Mouse (Mus musculus): ENCODE measurements at regions not wholly inside any gene's neighbourhood (a gene's known extent, or its start where the extent isn't known, plus 50 kb on each side); places are given as distances from the start of the nearest gene placed in this dataset.

- no peak for ATAC-seq (ENCODE audit: extremely low read depth, insufficient number of reproducible peaks, low FRiP score, poor library complexity, severe bottlenecking)
Measured at GRCm38 (mm10) chr3:57910020-57910419, 62.1 kb upstream of the Pfn2 start.

- no peak for ATAC-seq (ENCODE audit: extremely low read depth, insufficient number of reproducible peaks, low FRiP score, poor library complexity, severe bottlenecking)
Measured at GRCm38 (mm10) chr3:57911831-57912596, 64.1 kb upstream of the Pfn2 start.

- ATAC-seq (ENCODE audit: extremely low read depth, insufficient number of reproducible peaks, low FRiP score, poor library complexity, severe bottlenecking), result no peak
Measured at GRCm38 (mm10) chr3:57912650-57913343, 64.9 kb upstream of the Pfn2 start.

DNA sequence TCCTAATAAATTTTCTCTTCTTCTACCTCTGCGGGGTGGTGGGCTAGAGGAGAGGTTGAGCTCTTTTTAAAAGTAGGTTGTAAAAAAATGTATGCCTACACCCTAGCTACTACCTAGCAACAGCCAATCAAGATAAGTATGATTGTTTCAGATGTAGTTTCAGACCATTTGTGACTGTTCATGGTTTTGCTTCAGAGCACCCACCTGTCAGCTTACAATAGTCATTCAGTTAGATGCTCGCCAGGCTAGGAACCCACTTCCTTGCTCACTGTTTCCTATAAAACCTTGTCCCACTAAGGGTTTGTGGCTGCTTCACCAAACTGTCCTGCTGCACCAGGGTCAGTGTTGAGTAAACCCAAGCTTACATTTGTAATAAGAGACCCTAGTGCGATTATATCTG lies 66.8 kb upstream of the Pfn2 start:
- no peak for ATAC-seq (ENCODE audit: extremely low read depth, insufficient number of reproducible peaks, low FRiP score, poor library complexity, severe bottlenecking)

GRCm38 (mm10) chr3:57918913-57919312 lies 71.0 kb upstream of the Pfn2 start:
- no peak for ATAC-seq (ENCODE audit: extremely low read depth, insufficient number of reproducible peaks, low FRiP score, poor library complexity, severe bottlenecking)

DNA sequence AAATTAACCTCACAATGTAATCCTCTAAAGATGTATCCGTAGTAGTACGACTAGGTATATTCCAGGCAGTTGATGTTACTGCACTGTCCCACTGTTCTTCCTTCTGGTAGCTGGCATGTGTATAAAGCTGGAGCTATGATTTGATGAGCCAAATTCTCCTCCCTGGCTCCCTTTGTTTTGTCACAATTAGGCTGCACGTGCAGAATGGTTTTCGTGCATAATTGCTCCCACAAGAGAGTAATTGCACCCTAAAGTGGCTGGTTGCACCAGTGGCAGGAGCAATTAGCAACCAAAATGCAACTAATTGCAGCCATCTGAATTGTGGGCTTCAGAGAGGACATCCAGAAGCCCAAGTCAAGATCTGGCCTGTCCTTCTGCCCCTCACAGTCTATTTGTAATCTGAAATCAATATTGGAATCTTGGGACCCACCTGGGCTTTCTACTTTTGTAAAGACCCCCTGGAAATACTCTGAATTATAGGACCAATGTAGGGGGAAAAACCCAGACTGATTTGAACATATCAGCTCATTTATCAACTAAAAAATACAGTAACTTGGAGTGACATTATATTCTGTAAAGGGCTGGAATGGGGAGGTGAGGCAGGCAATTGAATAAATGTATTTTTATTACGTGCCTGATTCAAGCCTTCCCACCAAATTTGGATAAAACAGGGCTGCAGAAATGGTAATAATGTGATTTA lies 71.7 kb upstream of the Pfn2 start:
- no peak for ATAC-seq (ENCODE audit: extremely low read depth, insufficient number of reproducible peaks, low FRiP score, poor library complexity, severe bottlenecking)

GRCm38 (mm10) chr3:57920090-57920432 lies 72.2 kb upstream of the Pfn2 start:
- no peak for ATAC-seq (ENCODE audit: extremely low read depth, insufficient number of reproducible peaks, low FRiP score, poor library complexity, severe bottlenecking)

GRCm38 (mm10) chr3:57921071-57921882 lies 73.4 kb upstream of the Pfn2 start:
- ATAC-seq (ENCODE audit: extremely low read depth, insufficient number of reproducible peaks, low FRiP score, poor library complexity, severe bottlenecking), result no peak

DNA sequence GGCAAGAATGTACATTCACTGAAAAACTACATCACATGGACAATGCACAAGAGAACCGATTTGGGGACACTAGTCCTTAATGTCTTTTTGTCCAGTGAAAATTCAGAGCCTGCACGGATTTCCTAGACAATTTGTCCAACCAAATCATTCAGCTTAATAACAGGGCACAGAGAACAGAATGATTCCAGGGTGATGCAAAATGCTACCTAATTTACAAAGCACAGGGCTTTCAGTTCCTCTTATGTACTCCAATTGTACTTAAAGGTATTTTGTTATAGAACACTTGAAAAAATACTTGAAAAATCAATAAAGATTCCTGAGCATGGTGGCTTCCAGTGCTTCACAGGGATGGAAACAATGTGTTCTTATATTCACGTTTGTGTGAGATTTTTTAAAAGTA lies 75.2 kb upstream of the Pfn2 start:
- ATAC-seq (ENCODE audit: extremely low read depth, insufficient number of reproducible peaks, low FRiP score, poor library complexity, severe bottlenecking), result no peak

- ATAC-seq (ENCODE audit: extremely low read depth, insufficient number of reproducible peaks, low FRiP score, poor library complexity, severe bottlenecking), result no peak
Measured at GRCm38 (mm10) chr3:57932657-57933539, 85.0 kb upstream of the Pfn2 start.

DNA sequence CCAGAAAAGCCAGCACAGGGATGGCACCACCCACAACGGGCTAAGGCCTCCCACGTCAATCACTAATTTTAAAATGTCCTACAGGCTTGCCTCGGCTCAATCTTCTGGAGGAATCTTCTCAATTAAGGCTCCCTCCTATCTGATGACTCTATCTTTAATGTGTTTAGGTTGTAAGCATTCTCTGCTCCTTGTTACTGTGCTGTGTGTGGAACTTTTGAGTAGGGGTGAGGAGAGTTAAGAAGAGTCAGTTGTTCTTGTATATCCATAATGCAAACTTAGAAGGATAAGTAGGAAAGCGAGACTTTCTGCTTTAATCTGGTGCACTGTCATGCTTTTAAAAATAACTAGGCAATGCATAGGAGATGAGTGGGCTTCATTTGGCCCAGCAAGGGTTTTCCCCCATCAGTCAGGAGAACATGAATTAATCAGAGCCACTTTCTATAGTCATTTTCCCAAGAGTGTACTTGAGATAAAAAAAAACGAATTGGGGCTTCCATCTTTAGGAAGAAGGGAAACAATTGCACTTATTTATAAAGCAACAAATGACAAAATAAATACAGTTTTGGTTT lies 87.2 kb upstream of the Pfn2 start:
- ATAC-seq (ENCODE audit: extremely low read depth, insufficient number of reproducible peaks, low FRiP score, poor library complexity, severe bottlenecking), result no peak

- no peak for ATAC-seq (ENCODE audit: extremely low read depth, insufficient number of reproducible peaks, low FRiP score, poor library complexity, severe bottlenecking)
Measured at GRCm38 (mm10) chr3:57940504-57941381, 92.9 kb upstream of the Pfn2 start.

DNA sequence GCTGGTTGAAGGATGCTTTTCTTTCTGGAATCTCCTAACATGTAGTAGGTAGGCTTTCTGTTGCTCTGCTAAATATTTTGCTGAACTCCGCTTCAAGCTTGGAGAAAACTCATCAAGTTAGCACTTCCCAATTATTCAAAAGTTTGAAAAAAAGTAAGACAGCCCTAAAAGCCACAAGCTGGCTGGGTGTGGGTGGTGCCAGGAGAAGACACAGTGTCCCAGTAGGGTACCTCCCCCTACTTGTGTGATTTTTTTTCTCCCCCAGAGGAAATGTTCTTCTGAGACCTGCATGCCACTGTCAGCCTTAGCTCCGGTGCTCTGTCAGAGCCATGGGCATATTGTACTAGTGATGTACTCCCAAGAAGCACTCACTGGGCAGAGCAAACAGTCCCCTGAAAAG lies 96.8 kb upstream of the Pfn2 start:
- no peak for ATAC-seq (ENCODE audit: extremely low read depth, insufficient number of reproducible peaks, low FRiP score, poor library complexity, severe bottlenecking)

DNA sequence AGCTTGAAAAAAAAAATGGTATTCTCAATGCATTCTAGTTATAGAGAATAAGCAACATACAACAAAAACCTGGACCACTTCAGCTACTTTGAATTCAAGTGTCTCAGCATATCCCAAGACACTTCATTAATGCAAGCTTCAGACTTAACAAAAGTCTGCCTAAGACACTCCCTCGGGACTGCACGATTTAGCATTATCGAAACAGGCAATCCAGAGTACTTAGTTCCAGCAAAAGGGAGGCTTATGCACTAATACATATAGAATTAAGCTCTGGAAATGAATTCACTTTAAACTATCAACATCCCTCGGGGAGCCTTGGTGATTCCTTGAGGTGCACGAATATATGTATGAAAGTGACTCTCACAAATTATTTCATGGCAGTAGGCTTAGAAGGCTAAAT lies 97.9 kb upstream of the Pfn2 start:
- ATAC-seq (ENCODE audit: extremely low read depth, insufficient number of reproducible peaks, low FRiP score, poor library complexity, severe bottlenecking), result no peak

GRCm38 (mm10) chr3:57947331-57947730 lies 99.5 kb upstream of the Pfn2 start:
- ATAC-seq (ENCODE audit: extremely low read depth, insufficient number of reproducible peaks, low FRiP score, poor library complexity, severe bottlenecking), result no peak

- ATAC-seq (ENCODE audit: extremely low read depth, insufficient number of reproducible peaks, low FRiP score, poor library complexity, severe bottlenecking), result no peak
Measured at GRCm38 (mm10) chr3:57948720-57949119, 100.8 kb upstream of the Pfn2 start.
